Mouse (Mus musculus): ENCODE measurements around the gene Prr5. TPM values are rescaled to one million over a fixed set of nuclear protein-coding genes. Genes with fewer than 3 reads are reported as not detected.

Prr5 gene
- 1.1 TPM for polyA plus RNA-seq (2014; fragmentation: Illumina TruSeq; extraction: RNeasy Lipid Tissue Mini Kit (QIAGEN cat#74804); ENCODE audit: low read depth, low replicate concordance)

DNA sequence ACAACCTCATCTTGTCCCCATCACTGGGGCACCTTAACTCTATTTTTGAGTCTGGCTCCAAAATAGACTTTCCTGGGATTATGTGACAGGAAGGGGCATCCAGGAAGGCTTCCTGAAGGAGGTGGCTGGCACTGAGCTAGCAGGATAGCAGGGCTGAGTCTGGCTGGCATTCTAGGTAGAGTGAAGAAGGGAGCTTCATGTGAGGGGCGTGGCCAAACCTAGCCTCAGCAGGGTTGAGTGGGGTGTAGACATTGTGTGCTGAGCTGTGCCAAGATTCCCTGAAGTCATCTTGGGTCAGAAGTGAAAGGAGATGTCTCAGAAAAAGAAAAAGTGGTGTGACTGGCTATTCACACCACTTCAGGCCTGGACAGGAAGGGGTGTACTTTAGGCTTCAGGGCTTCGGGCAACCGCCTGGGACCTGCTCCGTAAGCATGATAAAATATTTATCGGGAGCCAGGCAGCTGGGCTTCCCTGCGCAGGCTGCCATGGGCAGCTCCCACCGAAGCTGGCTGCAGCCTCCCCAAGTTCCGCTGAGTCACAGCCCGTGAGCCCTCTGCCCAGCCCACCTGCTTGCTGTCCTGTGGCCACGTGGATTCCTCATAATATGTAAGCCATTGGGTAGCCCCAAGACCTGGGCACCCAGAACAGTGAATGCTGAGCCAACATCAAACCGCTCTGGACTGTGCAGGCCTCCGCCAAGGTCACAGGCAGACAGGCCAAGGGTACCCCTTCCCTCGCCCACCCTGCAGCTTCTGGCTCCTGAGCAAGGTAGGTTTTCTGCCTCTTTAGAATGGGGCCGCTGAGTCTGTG, at the start of gene Prr5:
Prr5 (plus strand) TSS at position 683 of the 810 bp plus-strand sequence.

DNA sequence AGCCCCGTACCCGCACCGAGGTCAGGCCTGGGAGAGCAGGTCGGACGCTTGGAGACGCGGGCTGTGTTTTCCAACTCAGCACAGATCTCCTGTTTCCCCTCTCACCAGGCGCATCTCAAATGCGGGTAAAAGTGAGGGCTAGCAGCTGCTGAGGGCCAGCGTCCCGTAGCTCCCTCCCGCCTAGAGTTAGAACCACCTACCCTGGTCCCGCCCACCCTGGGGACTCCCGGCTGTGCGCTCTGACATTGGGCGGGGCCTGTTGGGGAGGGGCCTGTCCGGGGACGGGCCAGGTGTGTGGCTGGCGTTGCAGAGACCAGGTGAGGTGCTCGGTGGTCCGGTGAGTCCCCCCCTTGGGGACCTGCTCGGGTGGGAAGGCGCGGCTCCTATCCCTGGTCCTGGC, 50.4 kb downstream of the Prr5 start, which contains the start of gene Arhgap8:
Arhgap8 (plus strand) TSS at position 262 of the 400 bp plus-strand sequence.

Other genes with a start within 250 kb of the Prr5 start
- gene Shisal1, start 222.5 kb upstream of the Prr5 start, polyA plus RNA-seq (2014; fragmentation: Illumina TruSeq; extraction: RNeasy Lipid Tissue Mini Kit (QIAGEN cat#74804); ENCODE audit: low read depth, low replicate concordance) = 0.28 TPM
- gene Rtl6, start 111.8 kb upstream of the Prr5 start, polyA plus RNA-seq (2014; fragmentation: Illumina TruSeq; extraction: RNeasy Lipid Tissue Mini Kit (QIAGEN cat#74804); ENCODE audit: low read depth, low replicate concordance) = 1.3 TPM
- 0.40 TPM for gene Arhgap8, start 50.4 kb downstream of the Prr5 start, polyA plus RNA-seq (2014; fragmentation: Illumina TruSeq; extraction: RNeasy Lipid Tissue Mini Kit (QIAGEN cat#74804); ENCODE audit: low read depth, low replicate concordance)
- gene Phf21b, start 186.4 kb downstream of the Prr5 start, polyA plus RNA-seq (2014; fragmentation: Illumina TruSeq; extraction: RNeasy Lipid Tissue Mini Kit (QIAGEN cat#74804); ENCODE audit: low read depth, low replicate concordance) = not detected